Mouse (Mus musculus) neural tube, postnatal 0 days (tissue): Measurements from ENCODE around the gene Sumo1. TPM values are rescaled to one million over a fixed set of nuclear protein-coding genes. Genes with fewer than 3 reads are reported as not detected.

Experiments
- polyA plus RNA-seq: library from polyadenylated mRNA; unstranded; fragments of >200 nt; fragmentation: Nextera tagmentation; extraction: Ambion mirVana; gene quantifications from 2 replicates; pipeline ENCODE4 v1.2.1, GENCODE M21; 2015

The Sumo1 gene
- 276 and 306 TPM in 2 replicates for polyA plus RNA-seq

GRCm38 (mm10) chr1:59670641-59671168 is at the start of gene Sumo1:
Sumo1 (minus strand) TSS chr1:59670834.

GRCm38 (mm10) chr1:59684819-59685755 is 14.5 kb upstream of the Sumo1 start, which contains the start of gene Nop58:
Nop58 (plus strand) TSS chr1:59684971.

Other genes with a start within 250 kb of the Sumo1 start
- gene Fzd7, start 188.4 kb downstream of the Sumo1 start, polyA plus RNA-seq, result 2.8 and 3.6 TPM in 2 replicates
- gene Gm973, start 154.6 kb downstream of the Sumo1 start, polyA plus RNA-seq, result 18.0 and 21.5 TPM in 2 replicates
- 114 and 128 TPM in 2 replicates for gene Nop58, start 14.1 kb upstream of the Sumo1 start, polyA plus RNA-seq
- gene Bmpr2, start 92.6 kb upstream of the Sumo1 start, polyA plus RNA-seq, result 10.5 and 11.5 TPM in 2 replicates
- gene Fam117b, start 242.2 kb upstream of the Sumo1 start, polyA plus RNA-seq, result 25.9 and 26.9 TPM in 2 replicates